Mouse (Mus musculus) limb, embryonic 11.5 days (tissue): ENCODE results near the gene Cdc6. TPM values are rescaled to one million over a fixed set of nuclear protein-coding genes. Genes with fewer than 3 reads are reported as not detected.

Experiments used
- ATAC-seq: fragments of 200-750 bp; cut with Nextera tagmentation; 2 replicates; pipeline ENCODE4 v1.8.0; 2017; ENCODE audit warnings: low read depth; ENCODE audit not compliant: insufficient number of reproducible peaks, low FRiP score, low TSS enrichment
- DNase-seq: peaks from one replicate; pipeline ENCODE4 v3.0.0-alpha.2; 2015; ENCODE audit warnings: low spot score
- H3K27ac ChIP-seq: fragments of 300-500 bp; sonication (generic); replicated peaks from 2 replicates; pipeline ENCODE4 v1.5.1; 2014; ENCODE audit warnings: low read depth, mild to moderate bottlenecking, low read length
- H3K27me3 ChIP-seq: fragments of 300-500 bp; sonication (generic); 2 replicates; pipeline ENCODE4 v1.6.1; 2014; ENCODE audit warnings: mild to moderate bottlenecking, low read length, mixed read lengths; ENCODE audit not compliant: control insufficient read depth, insufficient read depth
- H3K36me3 ChIP-seq: fragments of 300-500 bp; sonication (generic); 2 replicates; pipeline ENCODE4 v1.6.1; 2014; ENCODE audit warnings: mild to moderate bottlenecking, low read length, moderate library complexity, mixed read lengths; ENCODE audit not compliant: control insufficient read depth, insufficient read depth
- H3K4me1 ChIP-seq: fragments of 300-500 bp; sonication (generic); 2 replicates; pipeline ENCODE4 v1.6.1; 2014; ENCODE audit warnings: low read length, mixed read lengths; ENCODE audit not compliant: control insufficient read depth, insufficient read depth
- H3K4me2 ChIP-seq: fragments of 300-500 bp; sonication (generic); 2 replicates; pipeline ENCODE4 v1.6.1; 2014; ENCODE audit warnings: low read depth, mild to moderate bottlenecking, moderate library complexity; ENCODE audit not compliant: severe bottlenecking
- H3K4me3 ChIP-seq: fragments of 300-500 bp; sonication (generic); 2 replicates; pipeline ENCODE4 v1.5.1; 2014; ENCODE audit warnings: low read depth, low read length
- H3K9ac ChIP-seq: fragments of 300-500 bp; sonication (generic); 2 replicates; pipeline ENCODE4 v1.6.1; 2014; ENCODE audit warnings: mild to moderate bottlenecking, low read length
- H3K9me3 ChIP-seq: fragments of 300-500 bp; sonication (generic); 2 replicates; pipeline ENCODE4 v1.6.1; 2016; ENCODE audit warnings: low read length; ENCODE audit not compliant: control insufficient read depth
- WGBS: fragments of 180-500 bp; shearing (Covaris S2); extraction: QIAGEN DNeasy Blood & Tissue Kit; methylation state at CpG from one replicate; pipeline ENCODE4 v1.1.7; 2014; 5-methylcytosine and 5-hydroxymethylcytosine counted together
- polyA plus RNA-seq: library from polyadenylated mRNA; unstranded; fragments of >200 nt; fragmentation: Nextera tagmentation; extraction: Ambion mirVana; gene quantifications from 2 replicates; pipeline ENCODE4 v1.2.1, GENCODE M21; 2014

The Cdc6 gene
- polyA plus RNA-seq, 1 experiment from 2014 or later = 58.7 TPM

GRCm38 (mm10) chr11:98902621-98903245 is 4.9 kb upstream of the Cdc6 start:
- DNase-seq (peak; percentile 51), ATAC-seq (no peak)
- Histone ChIP-seq H3K27ac (peak overlapping the region; percentile 52; the same call in 1 of the 2 replicates), H3K9me3 (no peaks in the 10 kb centered on the region), H3K9ac (peak overlapping the region; percentile 50), H3K4me2 (0 out of 2 replicates have a peak overlapping the region, but pooled peaks have one; percentile 12), H3K4me3 (no peak overlapping the region), H3K4me1 (peaks cover 15% of the 10 kb centered on the region), H3K27me3 (no peaks in the 10 kb centered on the region), H3K36me3 (peaks cover 13% of the 10 kb centered on the region)
- 12% methylated on average over 10 of the region's 10 CpGs for WGBS

GRCm38 (mm10) chr11:98904577-98904976 is 3.0 kb upstream of the Cdc6 start:
- peaks cover 18% of the 10 kb centered on the region for H3K4me1 ChIP-seq
- H3K27me3 ChIP-seq = no peaks in the 10 kb centered on the region
- peaks cover 8% of the 10 kb centered on the region for H3K36me3 ChIP-seq
- no peak overlapping the region for H3K4me2 ChIP-seq
- ATAC-seq (no peak), DNase-seq (no peak)
- H3K27ac ChIP-seq = no peak overlapping the region
- no peak overlapping the region for H3K9ac ChIP-seq
- H3K4me3 ChIP-seq = no peak overlapping the region
- no peaks in the 10 kb centered on the region for H3K9me3 ChIP-seq
- 78% methylated on average over 2 of the region's 2 CpGs for WGBS

- H3K4me2 ChIP-seq = no peak overlapping the region
- no peak for DNase-seq
- H3K9ac ChIP-seq = no peak overlapping the region
- peaks cover 18% of the 10 kb centered on the region for H3K4me1 ChIP-seq
- no peak overlapping the region for H3K27ac ChIP-seq
- no peaks in the 10 kb centered on the region for H3K27me3 ChIP-seq
- H3K4me3 ChIP-seq = no peak overlapping the region
- H3K36me3 ChIP-seq = peaks cover 7% of the 10 kb centered on the region
- WGBS = 78% methylated on average over 7 of the region's 7 CpGs
- ATAC-seq = no peak
- H3K9me3 ChIP-seq = no peaks in the 10 kb centered on the region
Measured at GRCm38 (mm10) chr11:98905033-98905432, 2.6 kb upstream of the Cdc6 start.

GRCm38 (mm10) chr11:98905583-98905982 is 2.0 kb upstream of the Cdc6 start:
- Histone ChIP-seq H3K9ac (no peak overlapping the region), H3K36me3 (peaks cover 11% of the 10 kb centered on the region), H3K9me3 (no peaks in the 10 kb centered on the region), H3K27ac (no peak overlapping the region), H3K4me2 (no peak overlapping the region), H3K4me3 (no peak overlapping the region), H3K27me3 (no peaks in the 10 kb centered on the region), H3K4me1 (peaks cover 18% of the 10 kb centered on the region)
- ATAC-seq (no peak), DNase-seq (no peak)
- 89% methylated on average over 4 of the region's 4 CpGs for WGBS

- H3K9ac ChIP-seq = peak overlapping the region; percentile 12; the same call in 1 of the 2 replicates
- 59% methylated on average over 5 of the region's 5 CpGs for WGBS
- ATAC-seq = no peak; the same call in 1 of the 2 replicates
- DNase-seq = no peak
- H3K4me2 ChIP-seq = peak overlapping the region; percentile 88
- peaks cover 18% of the 10 kb centered on the region for H3K4me1 ChIP-seq
- H3K9me3 ChIP-seq = no peaks in the 10 kb centered on the region
- no peak overlapping the region; the same call in 1 of the 2 replicates for H3K4me3 ChIP-seq
- H3K36me3 ChIP-seq = peaks cover 15% of the 10 kb centered on the region
- H3K27me3 ChIP-seq = no peaks in the 10 kb centered on the region
- no peak overlapping the region for H3K27ac ChIP-seq
Measured at GRCm38 (mm10) chr11:98907063-98907436, 551 bp upstream of the Cdc6 start.

- no peak overlapping the region; the same call in 1 of the 2 replicates for H3K4me2 ChIP-seq
- peaks cover 5% of the 10 kb centered on the region; the same call in 1 of the 2 replicates for H3K4me1 ChIP-seq
- peaks cover 23% of the 10 kb centered on the region for H3K36me3 ChIP-seq
- H3K9me3 ChIP-seq = no peaks in the 10 kb centered on the region
- H3K27me3 ChIP-seq = no peaks in the 10 kb centered on the region
- no peak overlapping the region for H3K4me3 ChIP-seq
- no peak overlapping the region for H3K9ac ChIP-seq
- 64% methylated on average over 6 of the region's 6 CpGs for WGBS
- no peak for ATAC-seq
- DNase-seq = peak; percentile 62
- H3K27ac ChIP-seq = no peak overlapping the region
Measured at GRCm38 (mm10) chr11:98909654-98910053, 2.1 kb downstream of the Cdc6 start.

- Histone ChIP-seq H3K9ac (no peak overlapping the region), H3K4me2 (no peak overlapping the region), H3K36me3 (peaks cover 27% of the 10 kb centered on the region), H3K27me3 (no peaks in the 10 kb centered on the region), H3K9me3 (no peaks in the 10 kb centered on the region), H3K27ac (no peak overlapping the region), H3K4me1 (peaks cover 5% of the 10 kb centered on the region; the same call in 1 of the 2 replicates), H3K4me3 (no peak overlapping the region)
- WGBS = 92% methylated on average over 11 of the region's 11 CpGs
- no peak for ATAC-seq
- DNase-seq = no peak
Measured at GRCm38 (mm10) chr11:98910415-98910814, 2.8 kb downstream of the Cdc6 start.

GRCm38 (mm10) chr11:98911498-98911897 is 3.9 kb downstream of the Cdc6 start:
- Histone ChIP-seq H3K27ac (no peak overlapping the region), H3K9me3 (no peaks in the 10 kb centered on the region), H3K4me3 (no peak overlapping the region), H3K27me3 (no peaks in the 10 kb centered on the region), H3K36me3 (peaks cover 34% of the 10 kb centered on the region), H3K4me1 (peaks cover 5% of the 10 kb centered on the region; the same call in 1 of the 2 replicates), H3K9ac (no peak overlapping the region), H3K4me2 (no peak overlapping the region)
- 91% methylated on average over 5 of the region's 5 CpGs for WGBS
- ATAC-seq (no peak), DNase-seq (no peak)
